Mouse (Mus musculus): ENCODE results near the gene Tor4a. TPM values are rescaled to one million over a fixed set of nuclear protein-coding genes. Genes with fewer than 3 reads are reported as not detected.

Gene Tor4a
- polyA plus RNA-seq, 1 experiment = 49.3 TPM

DNA sequence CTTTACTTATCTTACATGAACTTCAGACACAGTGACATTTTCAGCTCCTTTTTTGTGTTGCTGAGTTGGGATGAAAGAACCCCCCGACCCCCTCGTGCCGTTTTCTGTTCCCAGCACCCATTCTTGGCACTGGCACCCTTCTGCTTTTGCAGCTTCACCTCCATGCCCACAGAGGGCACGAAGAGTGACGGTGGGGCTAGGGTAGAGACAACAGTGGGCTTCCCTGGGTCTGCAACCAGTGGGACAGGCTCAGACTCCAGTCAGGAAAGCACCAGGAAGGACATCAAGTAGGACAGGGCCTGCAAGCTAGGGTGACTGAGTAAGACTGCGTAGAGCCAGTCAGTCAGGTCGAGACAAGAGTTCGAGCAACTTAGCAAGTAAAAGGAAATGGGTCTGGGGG lies 43.6 kb upstream of the Tor4a start:
- Histone ChIP-seq H3K36me3 (ENCODE audit: control insufficient read depth, insufficient read depth, low read length) (no peaks in the 10 kb centered on the region; the same call in 1 of the 2 replicates), H3K27me3 (ENCODE audit: control insufficient read depth, insufficient read depth, low read length) (no peaks in the 10 kb centered on the region; the same call in 1 of the 2 replicates), H3K27ac (ENCODE audit: insufficient read depth, low read depth, low read length) (0 out of 2 replicates have a peak overlapping the region, but pooled peaks have one; percentile 31), H3K4me3 (ENCODE audit: low read depth, low read length) (no peak overlapping the region), H3K4me1 (ENCODE audit: control insufficient read depth, insufficient read depth, insufficient read length, low read length) (peaks cover 33% of the 10 kb centered on the region)
- TF ChIP-seq POLR2A (IDR thresholded peaks at IDR 0.05; ENCODE audit: low read depth, low read length) = no peak
- TF ChIP-seq CTCF (IDR thresholded peaks at IDR 0.05; ENCODE audit: extremely low read depth, insufficient read length, insufficient replicate concordance, low read depth, low read length) = no peak
- 68% methylated on average over 8 of the region's 8 CpGs for WGBS

GRCm38 (mm10) chr2:25239766-25240165 lies 43.1 kb upstream of the Tor4a start:
- no peaks in the 10 kb centered on the region; the same call in 1 of the 2 replicates for H3K27me3 ChIP-seq (ENCODE audit: control insufficient read depth, insufficient read depth, low read length)
- H3K27ac ChIP-seq (ENCODE audit: insufficient read depth, low read depth, low read length) = no peak overlapping the region
- 81% methylated on average over 3 of the region's 3 CpGs for WGBS
- peaks cover 37% of the 10 kb centered on the region for H3K4me1 ChIP-seq (ENCODE audit: control insufficient read depth, insufficient read depth, insufficient read length, low read length)
- H3K4me3 ChIP-seq (ENCODE audit: low read depth, low read length) = no peak overlapping the region
- TF ChIP-seq POLR2A (IDR thresholded peaks at IDR 0.05; ENCODE audit: low read depth, low read length) = no peak
- TF ChIP-seq CTCF (IDR thresholded peaks at IDR 0.05; ENCODE audit: extremely low read depth, insufficient read length, insufficient replicate concordance, low read depth, low read length) = no peak
- H3K36me3 ChIP-seq (ENCODE audit: control insufficient read depth, insufficient read depth, low read length) = no peaks in the 10 kb centered on the region

DNA sequence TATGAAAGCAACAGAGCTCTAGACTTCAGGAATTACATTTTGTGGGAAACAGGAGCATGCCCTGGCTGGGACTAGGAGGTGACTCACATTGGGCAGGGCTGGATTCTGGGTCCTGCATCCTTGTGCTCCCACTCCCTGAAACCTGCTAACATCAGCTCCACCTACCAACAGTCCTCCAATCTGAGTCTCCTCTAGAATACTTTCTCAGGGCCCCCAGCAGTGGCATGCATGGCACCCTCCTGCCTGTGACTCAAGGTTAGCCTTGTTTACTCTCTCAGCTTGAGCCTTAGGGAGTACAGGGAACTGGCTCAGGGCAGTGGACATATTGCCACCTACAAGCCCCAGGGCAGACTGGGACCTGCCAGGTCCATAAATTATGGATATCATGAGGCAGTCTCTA lies 41.4 kb upstream of the Tor4a start:
- TF ChIP-seq POLR2A (IDR thresholded peaks at IDR 0.05; ENCODE audit: low read depth, low read length) (no peak), CTCF (IDR thresholded peaks at IDR 0.05; ENCODE audit: extremely low read depth, insufficient read length, insufficient replicate concordance, low read depth, low read length) (no peak)
- H3K4me3 ChIP-seq (ENCODE audit: low read depth, low read length) = no peak overlapping the region
- no peak overlapping the region; the same call in 1 of the 2 replicates for H3K27ac ChIP-seq (ENCODE audit: insufficient read depth, low read depth, low read length)
- no peaks in the 10 kb centered on the region; the same call in 1 of the 2 replicates for H3K27me3 ChIP-seq (ENCODE audit: control insufficient read depth, insufficient read depth, low read length)
- H3K36me3 ChIP-seq (ENCODE audit: control insufficient read depth, insufficient read depth, low read length) = no peaks in the 10 kb centered on the region
- H3K4me1 ChIP-seq (ENCODE audit: control insufficient read depth, insufficient read depth, insufficient read length, low read length) = peaks cover 50% of the 10 kb centered on the region

GRCm38 (mm10) chr2:25237522-25237921 lies 40.8 kb upstream of the Tor4a start:
- no peaks in the 10 kb centered on the region for H3K36me3 ChIP-seq (ENCODE audit: control insufficient read depth, insufficient read depth, low read length)
- peak overlapping the region; percentile 10; the same call in 1 of the 2 replicates for H3K27ac ChIP-seq (ENCODE audit: insufficient read depth, low read depth, low read length)
- WGBS = 21% methylated on average over 4 of the region's 4 CpGs
- H3K4me1 ChIP-seq (ENCODE audit: control insufficient read depth, insufficient read depth, insufficient read length, low read length) = peaks cover 47% of the 10 kb centered on the region
- no peak overlapping the region for H3K4me3 ChIP-seq (ENCODE audit: low read depth, low read length)
- TF ChIP-seq POLR2A (IDR thresholded peaks at IDR 0.05; ENCODE audit: low read depth, low read length) (no peak), CTCF (IDR thresholded peaks at IDR 0.05; ENCODE audit: extremely low read depth, insufficient read length, insufficient replicate concordance, low read depth, low read length) (no peak)
- no peaks in the 10 kb centered on the region; the same call in 1 of the 2 replicates for H3K27me3 ChIP-seq (ENCODE audit: control insufficient read depth, insufficient read depth, low read length)

- 66% methylated on average over 8 of the region's 8 CpGs for WGBS
- H3K4me1 ChIP-seq (ENCODE audit: control insufficient read depth, insufficient read depth, insufficient read length, low read length) = peaks cover 47% of the 10 kb centered on the region
- H3K27me3 ChIP-seq (ENCODE audit: control insufficient read depth, insufficient read depth, low read length) = no peaks in the 10 kb centered on the region
- no peaks in the 10 kb centered on the region for H3K36me3 ChIP-seq (ENCODE audit: control insufficient read depth, insufficient read depth, low read length)
- TF ChIP-seq CTCF (IDR thresholded peaks at IDR 0.05; ENCODE audit: extremely low read depth, insufficient read length, insufficient replicate concordance, low read depth, low read length) = no peak
- TF ChIP-seq POLR2A (IDR thresholded peaks at IDR 0.05; ENCODE audit: low read depth, low read length) = no peak
- H3K27ac ChIP-seq (ENCODE audit: insufficient read depth, low read depth, low read length) = 0 out of 2 replicates have a peak within 1 kb of the TSS, but pooled peaks have one; percentile 53
- no peak within 1 kb of the TSS for H3K4me3 ChIP-seq (ENCODE audit: low read depth, low read length)
Observed at GRCm38 (mm10) chr2:25236614-25237013, 39.9 kb upstream of the Tor4a start, which contains the start of gene Rnf224. TSS of gene Rnf224 (minus strand) at chr2:25236787.

GRCm38 (mm10) chr2:25234551-25235220 lies 38.0 kb upstream of the Tor4a start:
- TF ChIP-seq POLR2A (IDR thresholded peaks at IDR 0.05; ENCODE audit: low read depth, low read length) (no peak), CTCF (IDR thresholded peaks at IDR 0.05; ENCODE audit: extremely low read depth, insufficient read length, insufficient replicate concordance, low read depth, low read length) (no peak)
- H3K36me3 ChIP-seq (ENCODE audit: control insufficient read depth, insufficient read depth, low read length) = no peaks in the 10 kb centered on the region

GRCm38 (mm10) chr2:25234050-25234449 lies 37.4 kb upstream of the Tor4a start, which contains the start of gene Slc34a3:
TSS of gene Slc34a3 (minus strand) at chr2:25234364.
- Histone ChIP-seq H3K36me3 (ENCODE audit: control insufficient read depth, insufficient read depth, low read length) (no peaks in the 10 kb centered on the region), H3K4me3 (ENCODE audit: low read depth, low read length) (no peak within 1 kb of the TSS), H3K27me3 (ENCODE audit: control insufficient read depth, insufficient read depth, low read length) (no peaks in the 10 kb centered on the region), H3K27ac (ENCODE audit: insufficient read depth, low read depth, low read length) (peak within 1 kb of the TSS; percentile 86), H3K4me1 (ENCODE audit: control insufficient read depth, insufficient read depth, insufficient read length, low read length) (peaks cover 37% of the 10 kb centered on the region)
- TF ChIP-seq POLR2A (IDR thresholded peaks at IDR 0.05; ENCODE audit: low read depth, low read length) = no peak
- no peak for TF ChIP-seq CTCF (IDR thresholded peaks at IDR 0.05; ENCODE audit: extremely low read depth, insufficient read length, insufficient replicate concordance, low read depth, low read length)
- 41% methylated on average over 3 of the region's 3 CpGs for WGBS

More at GRCm38 (mm10) chr2:25234551-25235220, 38.0 kb upstream of the Tor4a start:
- H3K4me1 ChIP-seq (ENCODE audit: control insufficient read depth, insufficient read depth, insufficient read length, low read length) = peaks cover 35% of the 10 kb centered on the region
- H3K27ac ChIP-seq (ENCODE audit: insufficient read depth, low read depth, low read length) = peak overlapping the region; percentile 86
- WGBS = 27% methylated on average over 5 of the region's 5 CpGs
- H3K27me3 ChIP-seq (ENCODE audit: control insufficient read depth, insufficient read depth, low read length) = no peaks in the 10 kb centered on the region
- no peak overlapping the region for H3K4me3 ChIP-seq (ENCODE audit: low read depth, low read length)

Data from small intestine, adult 2 months (tissue).